Mouse (Mus musculus): ENCODE data around the gene Tec.

The Tec gene

GRCm38 (mm10) chr5:72723429-72723828, 144.9 kb downstream of the Tec start:
- DNase-seq, result no peak

DNA sequence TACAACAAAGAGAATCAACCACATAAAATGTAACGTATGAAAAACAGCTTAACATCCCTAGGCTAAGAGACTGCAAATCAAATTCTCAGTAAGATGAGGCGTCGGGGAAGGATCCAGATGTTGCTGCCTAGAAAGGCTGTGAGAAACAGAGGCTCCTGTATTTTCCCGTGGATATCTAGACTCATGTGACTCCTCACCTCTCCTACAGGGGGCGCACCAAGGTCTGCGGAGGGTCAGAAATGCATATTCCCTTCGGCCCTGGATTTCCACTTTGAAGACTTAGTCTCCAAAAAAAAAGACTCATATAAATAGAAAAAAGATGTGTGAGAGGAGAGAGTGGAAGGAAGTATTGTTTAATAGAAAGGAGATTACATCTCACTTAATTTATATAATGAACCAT, 147.7 kb downstream of the Tec start:
- DNase-seq, result no peak

DNA sequence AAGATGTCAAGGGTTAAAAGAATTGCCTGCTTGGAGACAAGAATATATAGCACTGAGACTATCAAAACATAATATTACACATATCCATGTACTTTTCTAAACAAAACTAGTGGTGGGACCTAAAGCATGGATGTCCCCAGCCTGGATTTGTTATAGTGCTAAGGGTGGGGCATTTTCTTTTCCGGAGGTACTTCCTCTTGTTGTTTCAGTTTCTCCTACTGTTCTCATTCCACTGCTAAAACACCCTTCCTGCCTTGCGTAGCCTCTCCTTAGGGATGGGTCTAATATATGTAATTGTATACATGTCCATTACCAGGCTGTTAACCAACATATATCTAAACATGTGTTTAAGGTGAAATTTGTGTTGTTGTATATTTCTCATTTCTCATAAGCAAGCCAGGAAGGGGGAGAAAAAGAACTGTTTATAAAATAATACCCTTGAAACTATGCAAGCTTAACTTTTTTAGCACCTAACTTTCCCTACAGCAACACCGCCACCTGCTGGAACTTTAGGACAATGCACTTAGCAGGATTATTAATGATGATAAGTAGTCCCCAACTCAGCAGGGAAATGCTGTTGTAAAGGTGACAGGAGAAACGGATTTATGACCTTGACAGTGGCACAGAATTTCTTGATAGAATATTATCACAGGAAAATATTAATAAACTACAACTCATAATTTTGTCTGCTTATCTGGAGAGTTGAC, 157.6 kb downstream of the Tec start:
- DNase-seq, result peak; percentile 34 to 46

GRCm38 (mm10) chr5:72709976-72710375, 158.3 kb downstream of the Tec start:
- DNase-seq, result no peak

DNA sequence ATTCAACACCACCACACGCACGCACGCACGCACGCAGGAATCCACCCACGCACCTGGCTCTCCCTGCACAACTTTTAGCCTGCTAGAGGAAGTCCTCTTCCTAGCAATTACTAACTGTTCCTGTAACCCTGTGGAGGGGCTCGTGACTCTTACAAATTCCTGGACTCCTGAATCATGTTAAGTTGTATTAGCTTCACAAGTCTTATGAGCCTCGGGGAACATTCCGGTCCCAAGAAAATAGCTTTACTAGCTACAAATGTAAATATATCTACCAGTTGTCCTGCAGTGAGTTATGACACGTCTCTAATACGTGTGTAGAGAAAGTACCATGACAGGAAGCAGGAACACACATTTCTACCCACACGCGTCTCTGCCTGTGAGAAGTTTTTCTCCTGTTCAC, 158.8 kb downstream of the Tec start:
- DNase-seq, result no peak

- DNase-seq, result no peak
These were observed 161.6 kb downstream of the Tec start for GRCm38 (mm10) chr5:72706722-72707121.

DNA sequence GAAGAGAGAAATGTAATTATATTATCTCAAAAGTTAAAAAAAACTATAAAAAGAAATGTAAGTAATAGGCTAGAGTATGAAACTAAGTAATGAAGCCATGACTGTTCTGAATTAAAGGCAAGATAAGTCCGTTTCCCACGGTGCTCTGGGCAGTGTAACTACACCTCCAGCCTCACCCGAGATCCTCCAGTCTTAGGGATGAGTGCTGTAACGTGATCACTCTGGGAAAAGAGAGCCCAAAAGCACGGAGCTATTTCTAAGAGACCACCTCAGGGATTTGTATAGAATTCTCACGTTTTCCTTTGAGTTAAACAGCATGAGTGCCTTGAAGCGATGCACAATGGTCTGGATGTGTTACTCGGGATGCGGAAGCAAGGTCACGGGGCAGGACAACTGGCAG, 162.2 kb downstream of the Tec start:
- DNase-seq, result no peak
